Mouse (Mus musculus) liver, embryonic 11.5 days (tissue): ENCODE measurements around the gene Myod1. TPM values are rescaled to one million over a fixed set of nuclear protein-coding genes. Genes with fewer than 3 reads are reported as not detected.

Experiments
- polyA plus RNA-seq: library from polyadenylated mRNA; unstranded; fragments of >200 nt; fragmentation: Nextera tagmentation; extraction: Ambion mirVana; gene quantifications from 2 replicates; pipeline ENCODE4 v1.2.1, GENCODE M21; 2014

Myod1 gene
- polyA plus RNA-seq, 1 experiment from 2014 or later, result 2.3 TPM

Other genes starting within 250 kb of the Myod1 start
- gene Abcc8, start 196.4 kb upstream of the Myod1 start, polyA plus RNA-seq, result 0.70 and 0.71 TPM in 2 replicates
- 0.47 and 0.60 TPM in 2 replicates for gene Ush1c, start 138.0 kb upstream of the Myod1 start, polyA plus RNA-seq
- gene Otog, start 135.5 kb upstream of the Myod1 start, polyA plus RNA-seq, result not detected in 2 replicates
- gene Kcnc1, start 20.0 kb downstream of the Myod1 start, polyA plus RNA-seq, result 0.25 and 0.32 TPM in 2 replicates